In genomic region chr1:63263671-63264070, GRCm38 (mm10) we compare ENCODE assay signal across 24 mouse cellular contexts. TPM values are rescaled to one million over a fixed set of nuclear protein-coding genes. Genes with fewer than 3 reads are reported as not detected.
DNase-seq lines count a peak whose midpoint lies in the region; ATAC-seq lines count a peak whose summit lies in the region.
"Had no signal": no experiment of that assay in that cellular context is flagged by ENCODE, and none has a peak within 500 bp of the region (broad histone marks: within the 10 kb centered on the region; RNA-seq: fewer than 3 reads in every experiment).

No protein-coding gene starts in this region.

- no peaks in the 10 kb centered on the region for H3K9me3 ChIP-seq in hindbrain, embryonic 11.5 days (ENCODE audit: control insufficient read depth, low read length)
- H3K9me3 ChIP-seq in hindbrain, embryonic 10.5 days = no peaks in the 10 kb centered on the region
- H3K9me3 ChIP-seq in midbrain, embryonic 16.5 days (replicated peaks; ENCODE audit: control insufficient read depth, low read length, poor library complexity, severe bottlenecking) = no peaks in the 10 kb centered on the region
- H3K9me3 ChIP-seq in midbrain, embryonic 10.5 days (replicated peaks) = no peaks in the 10 kb centered on the region
- no peaks in the 10 kb centered on the region for H3K9me3 ChIP-seq in embryonic facial prominence, embryonic 12.5 days
- no peaks in the 10 kb centered on the region for H3K9me3 ChIP-seq in forebrain, embryonic 10.5 days
- H3K9me3 ChIP-seq: heart, embryonic 12.5 days; hindbrain, embryonic 12.5 days; limb, embryonic 12.5 days; neural tube, embryonic 13.5 days had no signal

- ATAC-seq in hindbrain, embryonic 11.5 days (ENCODE audit: low FRiP score) = no peak
- 0 out of 2 replicates have a peak, but pooled peaks have one; percentile 21 for ATAC-seq in midbrain, embryonic 16.5 days
- 0 out of 2 replicates have a peak, but pooled peaks have one; percentile 41 for ATAC-seq in embryonic facial prominence, embryonic 12.5 days (ENCODE audit: insufficient number of reproducible peaks, insufficient read depth, low FRiP score, low TSS enrichment)
- ATAC-seq: forebrain, postnatal 0 days; inflammation-experienced regulatory T-cells, adult 6 months; liver, postnatal 0 days had no signal

- H3K4me1 ChIP-seq in hindbrain, embryonic 11.5 days (replicated peaks; ENCODE audit: control insufficient read depth, insufficient read depth, low read length) = no peaks in the 10 kb centered on the region
- H3K4me1 ChIP-seq in hindbrain, embryonic 10.5 days (replicated peaks) = no peaks in the 10 kb centered on the region; the same call in 1 of the 2 replicates
- no peaks in the 10 kb centered on the region for H3K4me1 ChIP-seq in midbrain, embryonic 16.5 days (ENCODE audit: control insufficient read depth, insufficient read depth, low read length)
- H3K4me1 ChIP-seq in midbrain, embryonic 10.5 days = no peaks in the 10 kb centered on the region
- H3K4me1 ChIP-seq in embryonic facial prominence, embryonic 12.5 days = no peaks in the 10 kb centered on the region
- H3K4me1 ChIP-seq in forebrain, embryonic 10.5 days = peaks cover 6% of the 10 kb centered on the region
- H3K4me1 ChIP-seq: heart, embryonic 12.5 days; hindbrain, embryonic 12.5 days; limb, embryonic 12.5 days; neural tube, embryonic 13.5 days had no signal

- no peak overlapping the region for H3K4me2 ChIP-seq in hindbrain, embryonic 11.5 days (replicated peaks; ENCODE audit: low read depth, low read length)
- no peak overlapping the region for H3K4me2 ChIP-seq in midbrain, embryonic 16.5 days (ENCODE audit: low read length)
- no peak overlapping the region for H3K4me2 ChIP-seq in embryonic facial prominence, embryonic 12.5 days (replicated peaks)
- H3K4me2 ChIP-seq: heart, embryonic 12.5 days; hindbrain, embryonic 12.5 days; limb, embryonic 12.5 days; liver, embryonic 11.5 days; neural tube, embryonic 13.5 days had no signal

- H3K27ac ChIP-seq in hindbrain, embryonic 11.5 days (ENCODE audit: low read depth, low read length) = no peak overlapping the region
- H3K27ac ChIP-seq in hindbrain, embryonic 10.5 days = no peak overlapping the region
- no peak overlapping the region for H3K27ac ChIP-seq in midbrain, embryonic 16.5 days (ENCODE audit: low read length)
- no peak overlapping the region for H3K27ac ChIP-seq in midbrain, embryonic 10.5 days (replicated peaks)
- H3K27ac ChIP-seq in embryonic facial prominence, embryonic 12.5 days = no peak overlapping the region
- H3K27ac ChIP-seq in forebrain, embryonic 10.5 days = no peak overlapping the region
- H3K27ac ChIP-seq: hindbrain, embryonic 12.5 days; limb, embryonic 12.5 days; neural tube, embryonic 13.5 days had no signal

- H3K9ac ChIP-seq in hindbrain, embryonic 11.5 days (ENCODE audit: low read depth, low read length) = no peak overlapping the region
- H3K9ac ChIP-seq in midbrain, embryonic 16.5 days (ENCODE audit: low read depth, low read length) = no peak overlapping the region
- no peak overlapping the region for H3K9ac ChIP-seq in embryonic facial prominence, embryonic 12.5 days
- H3K9ac ChIP-seq: forebrain, postnatal 0 days; heart, embryonic 12.5 days; hindbrain, embryonic 12.5 days; limb, embryonic 12.5 days; liver, postnatal 0 days; neural tube, embryonic 13.5 days had no signal

- H3K4me3 ChIP-seq in hindbrain, embryonic 11.5 days (ENCODE audit: low read depth, low read length) = no peak overlapping the region
- no peak overlapping the region for H3K4me3 ChIP-seq in hindbrain, embryonic 10.5 days
- H3K4me3 ChIP-seq in midbrain, embryonic 16.5 days (ENCODE audit: low read depth, low read length) = no peak overlapping the region
- no peak overlapping the region for H3K4me3 ChIP-seq in midbrain, embryonic 10.5 days
- H3K4me3 ChIP-seq in embryonic facial prominence, embryonic 12.5 days = no peak overlapping the region
- no peak overlapping the region for H3K4me3 ChIP-seq in forebrain, embryonic 10.5 days
- H3K4me3 ChIP-seq: heart, embryonic 12.5 days; hindbrain, embryonic 12.5 days; limb, embryonic 12.5 days; neural tube, embryonic 13.5 days had no signal

- H3K36me3 ChIP-seq in hindbrain, embryonic 11.5 days (ENCODE audit: control insufficient read depth, insufficient read depth, low read length) = no peaks in the 10 kb centered on the region
- no peaks in the 10 kb centered on the region for H3K36me3 ChIP-seq in hindbrain, embryonic 10.5 days
- H3K36me3 ChIP-seq in midbrain, embryonic 16.5 days (ENCODE audit: control insufficient read depth, insufficient read depth, low read length) = no peaks in the 10 kb centered on the region
- H3K36me3 ChIP-seq in midbrain, embryonic 10.5 days = no peaks in the 10 kb centered on the region
- no peaks in the 10 kb centered on the region for H3K36me3 ChIP-seq in embryonic facial prominence, embryonic 12.5 days
- H3K36me3 ChIP-seq in forebrain, embryonic 10.5 days (replicated peaks) = no peaks in the 10 kb centered on the region
- H3K36me3 ChIP-seq: heart, embryonic 12.5 days; hindbrain, embryonic 12.5 days; limb, embryonic 12.5 days; neural tube, embryonic 13.5 days had no signal

- H3K27me3 ChIP-seq in hindbrain, embryonic 11.5 days (ENCODE audit: control insufficient read depth, insufficient read depth, low read length) = peaks cover 53% of the 10 kb centered on the region
- peaks cover 97% of the 10 kb centered on the region for H3K27me3 ChIP-seq in hindbrain, embryonic 10.5 days (ENCODE audit: insufficient read depth, poor library complexity, severe bottlenecking)
- H3K27me3 ChIP-seq in midbrain, embryonic 16.5 days (ENCODE audit: control insufficient read depth, insufficient read depth, low read depth, low read length) = peaks cover 20% of the 10 kb centered on the region
- H3K27me3 ChIP-seq in midbrain, embryonic 10.5 days (ENCODE audit: low read depth, poor library complexity, severe bottlenecking) = peaks cover 100% of the 10 kb centered on the region
- peaks cover 47% of the 10 kb centered on the region for H3K27me3 ChIP-seq in embryonic facial prominence, embryonic 12.5 days
- peaks cover 100% of the 10 kb centered on the region for H3K27me3 ChIP-seq in forebrain, embryonic 10.5 days (ENCODE audit: poor library complexity, severe bottlenecking)

- DNase-seq in hindbrain, embryonic 11.5 days (ENCODE audit: low spot score) = peak; percentile 35
- no peak for DNase-seq in hindbrain, embryonic 10.5 days (ENCODE audit: low spot score)
- DNase-seq in midbrain, embryonic 10.5 days (ENCODE audit: low spot score) = no peak
- DNase-seq in spleen, adult 18-20 months = no peak
- DNase-seq in forebrain, embryonic 10.5 days (ENCODE audit: extremely low spot score, low spot score) = no peak
- DNase-seq in urinary bladder, postnatal 36 days (ENCODE audit: low spot score in 2 of 2) = no peak
- DNase-seq: adrenal gland, postnatal 36 days; cerebellum, adult 11 months; cerebellum, adult 9-11 months; forebrain, postnatal 0 days; gastrocnemius, postnatal 25 days; heart, adult 18-20 months; heart, postnatal 10 days; kidney, adult 18-20 months; liver, postnatal 0 days; lung, postnatal 14 days had no signal

- WGBS in hindbrain, embryonic 11.5 days = 51% methylated on average over 11 of the region's 11 CpGs
- 41% methylated on average over 11 of the region's 11 CpGs for WGBS in hindbrain, embryonic 10.5 days
- 39% methylated on average over 11 of the region's 11 CpGs for WGBS in midbrain, embryonic 16.5 days
- WGBS in midbrain, embryonic 10.5 days = 38% methylated on average over 11 of the region's 11 CpGs
- WGBS in embryonic facial prominence, embryonic 12.5 days = 42% methylated on average over 11 of the region's 11 CpGs
- WGBS in forebrain, embryonic 10.5 days = 43% methylated on average over 11 of the region's 11 CpGs

RNA-seq across cellular contexts. Expression of gene Zdbf2, which starts 9.4 kb away (rescaled TPM):
- polyA plus RNA-seq in hindbrain, embryonic 11.5 days (2014; fragmentation: Nextera tagmentation; extraction: Ambion mirVana) = 16.1 and 24.7 TPM in 2 replicates
- polyA plus RNA-seq in hindbrain, embryonic 10.5 days (2016; fragmentation: Nextera tagmentation; extraction: Ambion mirVana) = 16.4 and 18.3 TPM in 2 replicates
- 35.4 and 50.3 TPM in 2 replicates for polyA plus RNA-seq in midbrain, embryonic 16.5 days (2015; fragmentation: Nextera tagmentation; extraction: Ambion mirVana)
- polyA plus RNA-seq in midbrain, embryonic 10.5 days (2016; fragmentation: Nextera tagmentation; extraction: Ambion mirVana) = 18.1 and 19.3 TPM in 2 replicates
- polyA plus RNA-seq in embryonic facial prominence, embryonic 12.5 days (2016; fragmentation: Nextera tagmentation; extraction: Ambion mirVana) = 22.2 and 24.0 TPM in 2 replicates
- polyA plus RNA-seq in forebrain, embryonic 10.5 days (2016; fragmentation: Nextera tagmentation; extraction: Ambion mirVana) = 21.6 and 25.1 TPM in 2 replicates

RNA-seq across cellular contexts. Expression of gene Gpr1, which starts 49.3 kb away (rescaled TPM):
- 0.08 and 0.27 TPM in 2 replicates for polyA plus RNA-seq in hindbrain, embryonic 11.5 days (2014; fragmentation: Nextera tagmentation; extraction: Ambion mirVana)
- polyA plus RNA-seq in hindbrain, embryonic 10.5 days (2016; fragmentation: Nextera tagmentation; extraction: Ambion mirVana) = 0.19 and 0.26 TPM in 2 replicates
- 0.88 and 1.1 TPM in 2 replicates for polyA plus RNA-seq in midbrain, embryonic 16.5 days (2015; fragmentation: Nextera tagmentation; extraction: Ambion mirVana)
- 0.25 and 0.30 TPM in 2 replicates for polyA plus RNA-seq in midbrain, embryonic 10.5 days (2016; fragmentation: Nextera tagmentation; extraction: Ambion mirVana)
- polyA plus RNA-seq in embryonic facial prominence, embryonic 12.5 days (2016; fragmentation: Nextera tagmentation; extraction: Ambion mirVana) = 0.15 and 0.24 TPM in 2 replicates
- 0.26 and 0.33 TPM in 2 replicates for polyA plus RNA-seq in forebrain, embryonic 10.5 days (2016; fragmentation: Nextera tagmentation; extraction: Ambion mirVana)
- polyA plus RNA-seq: inflammation-experienced regulatory T-cells, adult 6 months had no signal
